Mouse (Mus musculus): ENCODE results near the gene Camkmt.

DNA sequence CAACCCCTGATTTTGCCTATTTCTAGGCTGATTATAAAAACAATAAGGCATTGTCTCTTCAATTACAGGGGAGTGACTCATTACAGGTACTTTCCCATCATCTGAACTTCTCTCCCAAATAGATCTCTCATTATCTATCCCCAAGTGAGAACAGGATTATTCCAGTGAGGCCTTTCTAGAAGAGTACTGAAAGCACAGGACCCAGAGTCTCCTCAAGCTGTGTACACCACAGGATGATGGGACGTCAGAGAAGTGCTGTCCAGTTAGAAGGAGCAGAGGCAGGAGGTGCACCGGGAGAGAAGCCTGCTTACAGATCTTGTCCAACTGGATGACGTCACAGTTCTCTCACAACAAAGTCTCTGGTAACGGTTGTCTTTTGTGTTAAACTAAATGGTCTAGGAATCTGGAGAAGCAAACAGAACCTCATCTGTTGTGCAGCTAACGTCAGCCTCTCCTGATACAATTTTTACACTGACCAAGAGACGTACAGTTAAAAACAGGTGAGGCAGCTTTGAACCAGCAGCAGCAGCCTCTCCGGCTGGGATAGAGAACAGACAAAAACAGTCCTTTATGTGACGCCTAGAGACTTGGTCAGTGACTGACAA, 259.1 kb downstream of the Camkmt start:
- TF ChIP-seq CTCF (IDR thresholded peaks at IDR 0.05; ENCODE audit: borderline replicate concordance, extremely low read depth, insufficient read depth, insufficient read length) (no peak), POLR2A (IDR thresholded peaks at IDR 0.05; ENCODE audit: borderline replicate concordance, extremely low read depth, insufficient read depth, insufficient read length, poor library complexity, severe bottlenecking) (no peak)

Measured in brain, embryonic 14.5 days (tissue).